In genomic region chr2:163662076-163662475, GRCm38 (mm10) we compare ENCODE assay signal across 1 mouse cellular context.
TF ChIP-seq lines count a peak whose summit lies in the region.

No protein-coding gene starts in this region.

TF ChIP-seq in CH12.LX, 34 proteins besides CTCF, POLR2A, EP300 and RAD21:
- TF ChIP-seq JUND (conservative IDR thresholded peaks at IDR 0.05; ENCODE audit: low read depth, low read length) (no peak), KAT2A (IDR thresholded peaks at IDR 0.05; ENCODE audit: insufficient replicate concordance, low read length) (0 out of 2 replicates have a peak, but pooled peaks have one; percentile 34), MAX (IDR thresholded peaks at IDR 0.05; ENCODE audit: low read length) (0 out of 2 replicates have a peak, but pooled peaks have one; percentile 54), ZMIZ1 (IDR thresholded peaks at IDR 0.05; ENCODE audit: low read depth, low read length) (peak; percentile 60; the same call in 1 of the 2 replicates), TCF12 (IDR thresholded peaks at IDR 0.05; ENCODE audit: low read depth, low read length) (peak; percentile 73), JUN (IDR thresholded peaks at IDR 0.05; ENCODE audit: insufficient read depth, low read depth, low read length) (no peak), BHLHE40 (IDR thresholded peaks at IDR 0.05; ENCODE audit: low read depth, low read length) (no peak), RCOR1 (conservative IDR thresholded peaks at IDR 0.05; ENCODE audit: low read depth, low read length) (no peak), POLR2AphosphoS2 (IDR thresholded peaks at IDR 0.05; ENCODE audit: low read depth, low read length) (no peak), GABPA (IDR thresholded peaks at IDR 0.05; ENCODE audit: insufficient replicate concordance, low read depth, low read length) (no peak), MYC (IDR thresholded peaks at IDR 0.05; ENCODE audit: low read depth, low read length) (no peak), IRF4 (IDR thresholded peaks at IDR 0.05; ENCODE audit: low read depth, low read length) (0 out of 2 replicates have a peak, but pooled peaks have one; percentile 32), NRF1 (IDR thresholded peaks at IDR 0.05; ENCODE audit: low read depth, low read length) (0 out of 2 replicates have a peak, but pooled peaks have one; percentile 22), MAFK (IDR thresholded peaks at IDR 0.05; ENCODE audit: insufficient replicate concordance, low read length) (0 out of 2 replicates have a peak, but pooled peaks have one; percentile 21), ELF1 (IDR thresholded peaks at IDR 0.05; ENCODE audit: low read depth, low read length) (no peak), NELFE (IDR thresholded peaks at IDR 0.05; ENCODE audit: low read depth, low read length) (0 out of 2 replicates have a peak, but pooled peaks have one; percentile 38), ZNF384 (IDR thresholded peaks at IDR 0.05; ENCODE audit: low read depth, low read length) (no peak)
